Mouse (Mus musculus) mature B cell (primary cell): Measurements from ENCODE around the gene Tmem115.

Experiments used
- in situ Hi-C: fragments of 300-500 bp; cut with MboI; formaldehyde crosslinking; loops from 2 replicates; pipeline ENCODE4 v1.14.3; 2019

The Tmem115 gene

GRCm38 (mm10) chr9:107521711-107522399 is 11.9 kb upstream of the Tmem115 start:
- in situ Hi-C loops, result no loop called here

- in situ Hi-C loops, result no loop called here
Observed at GRCm38 (mm10) chr9:107522400-107522711, 11.4 kb upstream of the Tmem115 start.

GRCm38 (mm10) chr9:107526198-107527026 is 7.3 kb upstream of the Tmem115 start:
- in situ Hi-C loops, result no loop called here

- in situ Hi-C loops, result no loop called here
Observed at GRCm38 (mm10) chr9:107534408-107535202, 860 bp downstream of the Tmem115 start.

- in situ Hi-C loops, result no loop called here
Observed at GRCm38 (mm10) chr9:107538231-107538630, 4.5 kb downstream of the Tmem115 start.

GRCm38 (mm10) chr9:107538711-107539110 is 5.0 kb downstream of the Tmem115 start:
- in situ Hi-C loops, result no loop called here

GRCm38 (mm10) chr9:107539940-107540339 is 6.2 kb downstream of the Tmem115 start:
- in situ Hi-C loops, result no loop called here

GRCm38 (mm10) chr9:107540420-107540819 is 6.7 kb downstream of the Tmem115 start:
- in situ Hi-C loops, result no loop called here

- in situ Hi-C loops, result no loop called here
Observed at GRCm38 (mm10) chr9:107541005-107541404, 7.3 kb downstream of the Tmem115 start.

GRCm38 (mm10) chr9:107541474-107542351 is 8.0 kb downstream of the Tmem115 start, which contains the start of the genes Cyb561d2 and Nprl2:
Gene Cyb561d2 (minus strand): TSS chr9:107542193.
Gene Nprl2 (plus strand): TSS chr9:107542226.
- in situ Hi-C loops, result no loop called here

GRCm38 (mm10) chr9:107542352-107542686 is 8.6 kb downstream of the Tmem115 start:
- in situ Hi-C loops, result no loop called here

GRCm38 (mm10) chr9:107542721-107543120 is 9.0 kb downstream of the Tmem115 start:
- in situ Hi-C loops, result no loop called here

- in situ Hi-C loops, result no loop called here
Observed at GRCm38 (mm10) chr9:107543299-107543698, 9.6 kb downstream of the Tmem115 start.

- in situ Hi-C loops, result no loop called here
Observed at GRCm38 (mm10) chr9:107544196-107544700, 10.5 kb downstream of the Tmem115 start.

GRCm38 (mm10) chr9:107544729-107545128 is 11.0 kb downstream of the Tmem115 start:
- in situ Hi-C loops, result no loop called here

GRCm38 (mm10) chr9:107545199-107545598 is 11.5 kb downstream of the Tmem115 start:
- in situ Hi-C loops, result no loop called here

GRCm38 (mm10) chr9:107545602-107546001 is 11.9 kb downstream of the Tmem115 start:
- in situ Hi-C loops, result no loop called here

- in situ Hi-C loops, result no loop called here
Observed at GRCm38 (mm10) chr9:107547026-107547425, 13.3 kb downstream of the Tmem115 start, which contains the start of gene Zmynd10. Gene Zmynd10 (plus strand): TSS chr9:107547298.

- in situ Hi-C loops, result no loop called here
Observed at GRCm38 (mm10) chr9:107547957-107548356, 14.2 kb downstream of the Tmem115 start.

GRCm38 (mm10) chr9:107548820-107549219 is 15.1 kb downstream of the Tmem115 start:
- in situ Hi-C loops, result no loop called here
